Mouse (Mus musculus): ENCODE results near the gene Tradd. TPM values are rescaled to one million over a fixed set of nuclear protein-coding genes. Genes with fewer than 3 reads are reported as not detected.

Gene Tradd
- 22.7 TPM for total RNA-seq (2023)

GRCm38 (mm10) chr8:105264024-105264982 is at the start of gene Tradd, which contains the start of gene Fbxl8:
Gene Tradd, minus strand, starts transcription at chr8:105264609.
Gene Fbxl8, plus strand, starts transcription at chr8:105264648.

GRCm38 (mm10) chr8:105305211-105306145 is 41.1 kb upstream of the Tradd start, which contains the start of gene Elmo3:
Gene Elmo3, plus strand, starts transcription at chr8:105305601.

GRCm38 (mm10) chr8:105297511-105298192 is 33.2 kb upstream of the Tradd start, which contains the start of gene E2f4:
Gene E2f4, plus strand, starts transcription at chr8:105297663.

GRCm38 (mm10) chr8:105295895-105296573 is 31.6 kb upstream of the Tradd start, which contains the start of gene Exoc3l:
Gene Exoc3l, minus strand, starts transcription at chr8:105296101.

GRCm38 (mm10) chr8:105289805-105290460 is 25.5 kb upstream of the Tradd start, which contains the start of gene 4931428F04Rik:
Gene 4931428F04Rik, minus strand, starts transcription at chr8:105289864.

GRCm38 (mm10) chr8:105275840-105276239 is 11.4 kb upstream of the Tradd start, which contains the start of gene Nol3:
Gene Nol3, plus strand, starts transcription at chr8:105276140.

GRCm38 (mm10) chr8:105269461-105269947 is 5.1 kb upstream of the Tradd start, which contains the start of gene Hsf4:
Gene Hsf4, plus strand, starts transcription at chr8:105269801.

GRCm38 (mm10) chr8:105254966-105255350 is 9.5 kb downstream of the Tradd start, which contains the start of gene B3gnt9:
Gene B3gnt9, minus strand, starts transcription at chr8:105255153.

GRCm38 (mm10) chr8:105224413-105225271 is 39.8 kb downstream of the Tradd start, which contains the start of gene D230025D16Rik:
Gene D230025D16Rik, plus strand, starts transcription at chr8:105225145.

Other genes with a start within 250 kb of the Tradd start
- not detected for gene Ces3a, start 216.0 kb downstream of the Tradd start, total RNA-seq (2023)
- not detected for gene Ces3b, start 180.9 kb downstream of the Tradd start, total RNA-seq (2023)
- gene Ces4a, start 132.8 kb downstream of the Tradd start, total RNA-seq (2023), result not detected
- 96.8 TPM for gene Cbfb, start 93.9 kb downstream of the Tradd start, total RNA-seq (2023)
- gene D230025D16Rik, start 39.5 kb downstream of the Tradd start, total RNA-seq (2023), result 23.3 TPM
- 2.3 TPM for gene B3gnt9, start 9.5 kb downstream of the Tradd start, total RNA-seq (2023)
- 10.0 TPM for gene Fbxl8, start within 50 bp of the Tradd start, total RNA-seq (2023)
- gene Hsf4, start 5.2 kb upstream of the Tradd start, total RNA-seq (2023), result 0.94 TPM
- not detected for gene Nol3, start 11.5 kb upstream of the Tradd start, total RNA-seq (2023)
- gene 4931428F04Rik, start 25.3 kb upstream of the Tradd start, total RNA-seq (2023), result 5.0 TPM
- gene Exoc3l, start 31.5 kb upstream of the Tradd start, total RNA-seq (2023), result 0.67 TPM
- gene E2f4, start 33.1 kb upstream of the Tradd start, total RNA-seq (2023), result 90.3 TPM
- 4.6 TPM for gene Elmo3, start 41.0 kb upstream of the Tradd start, total RNA-seq (2023)
- 5.3 TPM for gene Lrrc29, start 61.7 kb upstream of the Tradd start, total RNA-seq (2023)
- gene Tmem208, start 61.7 kb upstream of the Tradd start, total RNA-seq (2023), result 25.6 TPM
- 17.7 TPM for gene Fhod1, start 83.3 kb upstream of the Tradd start, total RNA-seq (2023)
- gene Slc9a5, start 84.2 kb upstream of the Tradd start, total RNA-seq (2023), result 0.82 TPM
- gene Plekhg4, start 108.7 kb upstream of the Tradd start, total RNA-seq (2023), result not detected
- gene Kctd19, start 148.9 kb upstream of the Tradd start, total RNA-seq (2023), result not detected
- not detected for gene Lrrc36, start 149.0 kb upstream of the Tradd start, total RNA-seq (2023)
- gene Tppp3, start 206.9 kb upstream of the Tradd start, total RNA-seq (2023), result 0.82 TPM
- gene Zdhhc1, start 232.3 kb upstream of the Tradd start, total RNA-seq (2023), result 4.3 TPM